Mouse (Mus musculus): Measurements from ENCODE around the gene Cdk2ap2. TPM values are rescaled to one million over a fixed set of nuclear protein-coding genes. Genes with fewer than 3 reads are reported as not detected.
A peak's percentile ranks its signal among the peaks of the same experiment; 100 is the strongest.
"Not testable (repeated sequence)": the region's sequence is repeated elsewhere in the genome, so short reads cannot be mapped to it uniquely, and the experiment has no call there.

Gene Cdk2ap2
- total RNA-seq, 2 experiments from 2014 or later: 28.9 to 37.6 TPM

DNA sequence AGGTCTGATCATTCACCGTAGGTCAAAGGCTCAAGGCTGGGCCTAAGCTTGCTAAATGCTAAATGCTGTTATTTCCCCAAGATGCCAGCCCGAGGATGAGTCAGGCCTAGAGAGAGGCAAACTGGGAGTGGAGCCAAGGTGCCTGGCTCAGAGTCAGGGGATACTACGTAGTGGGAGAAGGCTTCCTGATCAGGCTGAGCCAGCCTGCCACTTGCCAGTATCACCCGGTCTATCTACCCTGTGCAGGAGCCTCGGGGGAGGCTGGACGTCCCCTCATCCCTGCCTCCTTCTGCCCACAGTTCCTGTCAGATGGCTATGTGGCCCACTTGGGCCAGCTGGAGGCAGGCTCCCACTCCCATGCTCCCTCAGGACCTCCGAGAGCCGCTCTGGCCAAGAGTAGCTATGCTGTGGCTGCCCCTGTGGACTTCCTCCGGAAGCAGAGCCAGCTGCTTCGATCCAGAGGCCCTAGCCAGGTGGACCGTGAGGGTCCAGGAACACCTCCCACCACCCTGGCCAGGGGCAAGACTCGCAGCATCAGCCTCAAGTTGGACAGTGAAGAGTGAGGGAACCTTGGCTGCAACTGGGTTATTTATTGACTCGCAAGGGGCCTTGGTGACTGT is 16.3 kb downstream of the Cdk2ap2 start:
- peak in 1 of 2 experiments; percentile 75 for DNase-seq (ENCODE audit: extremely low spot score in 1 of 2, low spot score in 1 of 2)

DNA sequence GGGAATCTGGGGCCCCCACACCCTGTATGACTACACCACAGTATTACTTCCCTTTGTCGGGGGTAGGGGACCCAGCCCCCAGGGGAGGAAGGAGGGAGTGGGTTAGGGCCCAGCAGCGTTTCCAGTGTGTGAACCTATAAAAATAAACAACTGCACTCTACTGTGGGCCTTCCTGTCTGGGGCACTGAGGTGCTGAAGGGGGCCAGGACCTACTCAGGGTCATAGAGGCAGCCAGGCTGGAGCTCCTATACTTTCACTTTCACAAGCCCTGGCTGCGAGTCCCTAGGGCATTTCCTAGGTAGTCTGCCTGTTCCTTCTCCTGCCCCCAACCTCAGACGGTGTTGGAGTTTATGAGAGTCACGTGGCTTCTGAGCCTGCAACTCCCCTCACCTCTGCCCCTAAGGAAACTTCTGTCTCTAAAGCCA is 16.8 kb downstream of the Cdk2ap2 start:
- no peak for DNase-seq (ENCODE audit: extremely low spot score in 1 of 2, low spot score in 1 of 2)

DNA sequence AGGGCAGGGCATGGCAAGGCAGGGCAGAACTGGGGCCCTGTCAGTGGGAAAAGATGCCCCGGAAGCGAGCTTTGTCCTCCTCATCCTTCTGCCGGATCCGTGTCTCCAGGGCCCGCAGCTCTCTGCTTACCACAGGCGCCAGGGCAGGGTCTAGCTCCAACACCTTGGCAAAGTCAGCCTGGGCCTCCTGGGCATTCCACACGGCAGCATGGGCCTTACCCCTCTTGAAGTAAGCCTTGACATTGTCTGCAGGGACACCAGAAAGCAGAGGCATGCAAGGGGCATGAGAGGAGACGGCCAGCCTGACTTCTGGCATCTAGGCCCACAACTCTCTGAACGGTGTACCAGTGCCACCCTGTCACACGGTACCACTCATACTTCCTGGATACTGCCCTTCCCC is 17.6 kb downstream of the Cdk2ap2 start:
- DNase-seq (ENCODE audit: extremely low spot score in 1 of 2, low spot score in 1 of 2): no peak

DNA sequence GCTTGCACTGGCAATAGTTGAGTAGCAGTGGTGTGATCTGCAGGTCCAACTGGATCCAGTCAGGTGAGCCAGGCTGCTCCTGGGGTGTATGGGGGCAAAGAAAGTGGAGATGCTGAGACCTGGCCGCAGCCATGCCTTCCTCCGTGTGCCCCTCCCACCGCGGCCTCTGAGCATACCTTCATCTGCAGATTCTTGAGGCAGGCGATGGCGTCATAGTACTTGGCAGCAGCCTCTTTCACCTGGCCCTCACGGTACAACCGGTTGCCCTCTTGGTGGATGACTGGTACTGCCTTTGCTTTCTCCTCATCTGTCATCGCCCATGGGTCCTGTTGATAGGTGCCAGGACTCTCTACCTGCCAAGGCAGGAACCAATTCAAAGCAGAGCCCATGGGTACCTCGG is 18.2 kb downstream of the Cdk2ap2 start:
- DNase-seq (ENCODE audit: extremely low spot score in 1 of 2, low spot score in 1 of 2): no peak

DNA sequence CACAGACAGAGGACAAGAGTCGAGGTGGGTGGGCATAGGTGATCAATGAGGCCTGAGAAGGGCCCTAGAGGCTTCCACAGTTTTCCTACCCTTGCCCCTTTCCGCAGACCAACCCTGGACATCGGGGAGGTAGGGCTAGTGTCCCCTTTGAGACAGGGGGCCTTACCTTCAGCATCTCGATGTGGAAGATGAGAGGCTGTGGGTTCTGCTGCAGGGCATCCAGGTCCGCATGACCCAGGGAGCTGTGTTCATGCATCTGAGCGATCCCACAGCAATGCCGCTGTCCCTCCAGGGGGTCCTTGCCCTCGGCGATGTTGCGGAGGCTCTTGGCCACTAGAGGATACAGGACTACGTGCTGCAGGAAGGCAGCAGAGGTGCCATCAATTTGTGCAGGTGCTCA is 18.8 kb downstream of the Cdk2ap2 start:
- DNase-seq (ENCODE audit: extremely low spot score in 1 of 2, low spot score in 1 of 2): no peak

DNA sequence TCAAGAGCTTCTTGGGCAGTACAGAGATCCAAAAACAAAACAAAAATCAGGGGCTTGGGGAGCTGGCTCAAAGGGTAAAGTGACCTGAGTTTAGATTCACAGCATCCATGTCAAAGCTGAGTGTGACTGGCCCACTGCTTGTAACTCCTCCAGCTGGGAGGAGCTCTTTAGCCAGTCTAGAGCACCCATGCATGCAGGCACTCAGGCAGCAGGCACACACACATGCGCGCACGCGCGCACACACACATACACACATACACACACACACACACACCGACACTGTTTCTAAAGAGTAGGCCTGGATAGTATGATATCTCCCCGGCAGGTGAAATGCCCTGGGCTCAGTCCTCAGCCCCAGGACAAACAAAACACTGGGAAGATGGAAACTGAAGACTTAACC is 20.0 kb downstream of the Cdk2ap2 start:
- DNase-seq (ENCODE audit: extremely low spot score in 1 of 2, low spot score in 1 of 2): no peak

DNA sequence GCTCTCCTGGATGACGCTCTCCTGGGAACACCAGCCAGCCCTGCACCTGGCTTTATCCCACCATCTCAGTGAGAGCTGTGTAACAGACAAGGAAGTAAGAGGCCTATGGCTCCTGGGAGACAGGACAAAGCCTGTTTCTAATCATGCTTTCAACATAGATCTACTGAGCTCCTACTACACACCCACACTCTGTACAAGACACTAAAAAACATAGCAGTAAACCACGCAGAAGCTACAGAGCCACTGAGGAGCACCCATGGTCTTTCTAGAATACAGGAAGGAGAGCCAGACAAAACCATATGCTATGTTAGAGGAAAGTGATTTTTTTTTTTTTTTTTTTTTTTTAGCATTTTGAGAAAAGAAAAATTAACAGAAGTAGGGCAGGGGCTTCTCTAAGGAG is 21.4 kb downstream of the Cdk2ap2 start:
- DNase-seq (ENCODE audit: extremely low spot score in 1 of 2, low spot score in 1 of 2): no peak

DNA sequence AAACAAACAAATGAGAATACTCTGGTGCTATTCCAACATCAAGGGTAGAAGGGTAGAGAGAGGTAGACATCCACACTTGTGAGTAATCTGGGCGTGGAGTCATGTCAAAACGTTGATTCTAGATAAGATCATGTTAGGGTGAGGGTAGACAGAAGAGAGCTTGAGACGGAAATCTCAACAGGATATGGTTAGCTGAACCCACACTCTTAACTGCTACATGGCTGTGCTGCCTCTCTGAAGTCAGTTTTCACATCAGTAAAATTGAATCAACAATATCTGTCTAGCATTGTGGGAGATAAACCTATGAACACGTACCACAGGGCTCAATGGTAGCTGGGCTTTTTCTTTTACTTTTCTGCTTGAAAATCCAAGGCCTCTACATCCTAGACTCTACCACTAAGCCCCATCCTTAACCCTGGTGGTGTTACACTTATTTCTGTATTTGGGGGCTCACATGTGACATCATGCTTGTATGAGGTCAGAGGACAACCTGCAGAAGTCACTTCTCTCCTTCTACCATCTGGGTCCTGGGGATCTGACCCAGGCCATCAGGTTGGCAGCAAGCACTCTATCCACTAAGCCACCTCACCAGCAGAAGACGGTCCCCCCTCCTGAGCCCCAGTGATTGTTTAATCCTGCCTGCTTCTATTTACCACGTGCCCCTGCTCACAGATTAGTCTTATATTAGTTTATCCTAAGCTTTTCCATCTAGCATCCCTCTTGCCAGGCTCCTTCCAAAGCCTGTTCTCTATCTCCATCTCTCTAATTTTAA is 22.9 kb downstream of the Cdk2ap2 start:
- DNase-seq (ENCODE audit: extremely low spot score in 1 of 2, low spot score in 1 of 2): no peak

DNA sequence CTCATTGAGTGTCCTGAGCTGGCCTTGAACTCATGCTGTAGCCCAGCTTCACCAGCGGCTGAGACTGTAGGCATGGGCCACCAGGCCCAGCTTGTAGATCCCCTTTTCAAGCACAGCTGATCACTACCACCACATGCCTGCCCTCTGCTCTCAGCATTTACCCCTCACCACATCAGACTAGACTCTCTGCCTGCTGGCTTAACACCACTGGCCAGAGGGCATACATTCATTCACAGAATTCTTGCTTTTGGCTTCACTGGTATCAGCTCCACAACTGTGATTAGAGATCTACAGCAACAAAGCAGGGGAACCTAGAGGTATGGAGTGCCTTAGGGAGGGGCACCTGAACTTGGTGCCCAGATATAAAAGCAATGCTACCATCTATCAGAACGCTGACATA is 23.5 kb downstream of the Cdk2ap2 start:
- DNase-seq (ENCODE audit: extremely low spot score in 1 of 2, low spot score in 1 of 2): no peak

DNA sequence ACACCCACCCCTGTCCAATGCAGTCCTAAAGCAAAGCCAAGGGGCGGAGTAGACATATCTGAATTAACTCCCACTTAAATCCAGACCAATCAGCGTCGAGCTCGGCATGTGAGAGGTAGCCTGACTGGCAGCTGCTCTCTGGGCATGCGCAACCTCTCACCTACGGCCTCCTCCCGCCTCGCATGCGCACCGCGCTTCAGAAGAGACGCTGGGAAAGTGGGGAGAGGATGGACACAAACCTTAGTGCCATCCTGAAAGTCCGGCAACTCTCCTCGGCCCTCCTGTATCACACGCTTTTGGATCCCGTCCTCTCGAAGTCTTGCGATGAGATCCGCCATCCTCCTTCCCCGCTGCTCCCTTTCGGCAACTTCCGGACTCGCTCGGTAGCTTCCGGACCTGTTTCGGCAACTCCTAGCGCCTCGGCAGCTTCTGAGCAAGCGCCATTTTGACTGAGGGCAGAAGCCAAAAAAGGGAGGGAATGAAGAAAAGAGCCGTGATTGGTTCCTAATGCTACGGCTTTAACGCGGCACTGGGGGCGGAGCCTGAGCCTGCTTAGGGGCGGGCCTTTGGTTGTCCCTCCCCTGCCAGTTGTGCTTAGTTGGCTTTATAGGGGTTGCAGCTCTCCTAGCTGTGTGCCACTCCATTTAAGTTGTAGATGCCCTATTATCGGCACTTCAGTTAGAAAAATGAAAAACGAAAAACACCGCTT is 24.3 kb downstream of the Cdk2ap2 start:
- peak; percentile 96 to 98 for DNase-seq (ENCODE audit: extremely low spot score in 1 of 2, low spot score in 1 of 2)

DNA sequence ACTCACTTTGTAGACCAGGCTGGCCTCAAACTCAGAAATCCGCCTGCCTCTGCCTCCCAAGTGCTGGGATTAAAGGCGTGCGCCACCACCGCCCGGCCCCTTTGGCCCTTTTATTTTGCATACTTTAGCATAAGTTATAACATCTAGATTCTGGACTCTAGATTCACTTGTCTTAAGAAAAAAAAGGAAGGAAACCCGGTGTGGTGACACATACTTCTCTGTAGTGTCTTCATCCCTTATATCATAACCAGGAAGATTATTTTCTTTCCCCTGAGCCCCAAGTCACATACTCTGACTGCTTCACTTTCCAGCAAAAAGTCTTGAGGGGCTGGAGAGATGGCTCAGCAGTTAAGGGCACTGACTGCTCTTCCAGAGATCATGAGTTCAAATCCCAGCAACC is 24.9 kb downstream of the Cdk2ap2 start:
- not testable (repeated sequence) for DNase-seq (ENCODE audit: extremely low spot score in 1 of 2, low spot score in 1 of 2)

DNA sequence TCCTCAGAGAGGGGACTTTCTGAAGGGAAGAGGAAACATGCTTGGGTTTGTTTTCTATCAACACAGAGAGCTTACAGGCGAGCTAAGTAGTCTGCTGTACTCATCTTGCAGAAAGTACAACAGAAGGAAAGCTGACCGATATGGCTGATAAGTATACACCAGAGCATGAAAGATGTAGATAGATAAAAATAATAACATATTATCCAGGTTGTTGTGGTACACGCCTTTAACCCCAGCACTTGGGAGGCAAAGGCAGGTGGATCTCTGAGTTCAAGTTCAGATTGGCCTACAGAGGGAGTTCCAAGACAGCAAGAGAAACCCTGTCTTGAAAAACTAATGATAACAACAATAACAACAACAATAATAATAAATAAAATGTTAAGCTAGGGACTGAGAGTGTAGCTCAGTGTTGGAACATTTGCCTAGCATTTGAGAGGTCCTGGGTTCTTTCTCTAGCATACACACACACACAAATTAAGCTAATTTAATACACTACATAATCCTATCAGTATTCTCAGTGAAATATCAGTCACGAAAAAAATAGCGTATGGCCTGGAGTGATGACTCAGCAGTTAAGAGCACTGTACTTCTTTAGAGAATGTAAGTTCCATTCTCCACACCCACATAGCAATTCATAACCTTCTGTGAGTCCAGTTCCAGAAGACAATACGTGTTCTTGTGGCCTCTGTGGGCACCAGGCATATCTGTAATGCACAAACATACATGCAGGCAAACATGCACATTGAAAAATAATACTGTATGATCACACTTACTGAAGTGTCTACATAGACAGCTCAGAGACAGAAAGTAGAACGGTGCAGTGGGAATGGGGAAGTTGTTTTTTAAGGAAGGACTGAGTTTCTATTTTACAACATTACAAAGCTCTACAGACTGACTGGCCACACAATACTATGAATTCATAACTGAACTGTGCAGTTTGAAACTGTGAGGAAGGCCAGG is 25.7 kb downstream of the Cdk2ap2 start:
- no peak for DNase-seq (ENCODE audit: extremely low spot score in 1 of 2, low spot score in 1 of 2)

DNA sequence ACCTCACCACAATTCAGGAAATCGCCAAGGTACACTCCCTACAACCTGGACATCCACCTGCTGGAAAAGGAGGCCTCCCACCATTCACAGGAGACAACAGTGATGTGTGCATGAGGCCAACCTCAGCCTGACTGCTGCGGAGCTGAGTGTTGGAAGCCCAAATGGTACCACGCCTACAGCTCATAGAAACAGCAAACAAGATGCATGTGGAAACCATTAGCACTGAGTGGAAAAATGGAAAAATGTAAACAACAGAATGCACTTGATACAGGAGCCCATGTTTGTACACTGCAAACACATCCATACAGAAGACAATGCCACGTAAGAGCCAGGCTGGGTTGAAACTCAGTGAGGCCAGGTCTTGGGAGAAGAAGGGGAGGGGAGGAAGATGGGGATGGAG is 27.4 kb downstream of the Cdk2ap2 start:
- DNase-seq (ENCODE audit: extremely low spot score in 1 of 2, low spot score in 1 of 2): no peak

DNA sequence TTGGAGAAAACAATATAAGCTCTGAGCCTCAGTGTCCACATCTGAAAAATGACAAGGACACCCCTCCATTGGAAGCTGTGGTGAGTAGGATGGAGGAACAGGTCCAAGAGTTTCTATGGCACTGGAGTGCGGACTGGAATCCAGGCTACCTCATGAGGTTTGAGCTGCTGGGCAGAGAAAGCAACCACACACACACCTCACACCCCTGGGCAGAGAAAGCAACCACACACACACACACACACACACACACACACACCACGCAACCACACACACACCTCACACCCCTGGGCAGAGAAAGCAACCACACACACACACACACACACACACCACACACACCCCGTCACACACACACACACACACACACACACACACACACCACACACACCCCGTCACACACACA is 28.3 kb downstream of the Cdk2ap2 start:
- DNase-seq (ENCODE audit: extremely low spot score in 1 of 2, low spot score in 1 of 2): peak in 1 of 2 experiments; percentile 23

DNA sequence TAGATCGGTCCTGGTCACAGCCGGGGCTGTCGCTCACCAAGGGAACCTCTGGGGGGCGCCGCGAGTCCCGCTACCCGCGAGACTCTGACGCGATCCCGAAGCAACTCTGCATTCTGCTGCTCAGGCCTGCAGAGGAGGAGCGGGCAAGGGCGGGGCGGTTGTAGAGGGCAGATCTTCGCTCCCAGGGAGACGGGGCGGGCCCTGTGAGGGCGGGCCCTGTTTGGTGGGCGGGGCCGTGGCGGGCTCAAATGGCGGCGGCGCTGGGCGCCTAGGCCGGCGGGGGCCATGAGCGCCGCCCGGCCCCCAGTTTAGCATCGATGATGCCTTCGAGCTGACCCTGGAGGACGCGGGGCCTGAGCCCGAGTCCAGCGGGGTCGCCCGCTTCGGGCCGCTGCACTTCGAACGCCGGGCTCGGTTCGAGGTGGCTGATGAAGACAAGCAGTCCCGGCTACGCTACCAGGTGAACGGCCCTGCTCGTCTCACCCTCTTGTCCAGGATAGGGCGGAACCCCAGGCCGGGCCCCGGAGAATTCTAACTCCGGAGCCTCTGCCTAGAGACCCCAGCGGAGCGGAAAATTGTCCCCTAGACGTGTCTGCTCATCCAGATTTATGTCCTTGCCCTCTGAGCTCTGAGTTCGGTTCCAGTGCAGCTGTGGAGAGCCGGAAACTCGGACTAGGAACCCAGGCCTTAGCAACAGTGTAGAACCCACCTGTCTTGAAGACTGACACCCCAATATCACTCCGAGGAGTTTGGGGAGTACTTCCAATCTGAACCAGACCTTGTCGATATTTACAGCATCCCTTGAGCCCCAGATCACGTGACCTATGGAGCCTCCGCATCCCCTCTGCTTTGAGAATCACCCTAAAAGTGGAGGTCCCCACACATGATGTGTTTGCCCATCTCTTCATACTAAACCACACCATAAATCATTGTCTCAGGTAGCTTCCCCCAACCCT is 29.0 kb downstream of the Cdk2ap2 start, which contains the start of gene Aip:
Gene Aip (minus strand): TSS at position 118 of the 956 bp plus-strand sequence.
- peak; percentile 92 for DNase-seq (ENCODE audit: extremely low spot score in 1 of 2, low spot score in 1 of 2)

DNA sequence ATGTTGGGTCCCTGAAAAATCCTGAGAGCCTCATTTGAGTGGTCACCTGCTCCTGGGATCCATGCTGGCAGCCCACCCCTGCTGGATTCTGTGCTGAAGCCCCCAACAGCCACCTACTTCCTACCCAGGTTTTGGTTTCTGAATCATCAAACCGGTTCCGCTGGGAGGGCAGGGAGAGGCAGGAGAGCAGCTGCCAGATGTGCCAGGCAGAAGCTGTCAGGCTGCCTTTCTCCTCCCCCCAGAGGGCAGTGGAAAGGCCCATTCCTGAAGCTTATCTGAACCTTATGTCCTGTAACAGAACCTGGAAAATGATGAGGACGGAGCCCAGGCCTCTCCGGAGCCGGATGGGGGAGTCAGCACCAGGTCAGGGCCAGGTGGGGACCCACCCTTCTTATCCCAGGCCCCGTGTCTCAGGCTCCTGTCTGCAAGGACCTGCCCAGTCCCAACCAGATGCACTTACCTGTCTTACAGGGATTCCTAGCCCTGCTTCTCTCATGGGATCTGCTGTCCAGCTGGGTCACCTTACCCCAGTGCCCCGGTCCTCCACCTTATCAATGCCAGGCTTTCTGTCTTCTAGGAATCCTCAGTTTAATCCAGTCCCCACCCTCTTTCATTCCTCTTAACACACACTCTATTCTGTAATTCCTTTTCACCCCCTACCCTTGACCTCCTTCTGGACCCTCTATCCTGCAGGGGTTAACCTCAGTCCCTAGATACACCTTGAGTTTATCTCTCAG is 29.9 kb downstream of the Cdk2ap2 start:
- DNase-seq (ENCODE audit: extremely low spot score in 1 of 2, low spot score in 1 of 2): no peak

DNA sequence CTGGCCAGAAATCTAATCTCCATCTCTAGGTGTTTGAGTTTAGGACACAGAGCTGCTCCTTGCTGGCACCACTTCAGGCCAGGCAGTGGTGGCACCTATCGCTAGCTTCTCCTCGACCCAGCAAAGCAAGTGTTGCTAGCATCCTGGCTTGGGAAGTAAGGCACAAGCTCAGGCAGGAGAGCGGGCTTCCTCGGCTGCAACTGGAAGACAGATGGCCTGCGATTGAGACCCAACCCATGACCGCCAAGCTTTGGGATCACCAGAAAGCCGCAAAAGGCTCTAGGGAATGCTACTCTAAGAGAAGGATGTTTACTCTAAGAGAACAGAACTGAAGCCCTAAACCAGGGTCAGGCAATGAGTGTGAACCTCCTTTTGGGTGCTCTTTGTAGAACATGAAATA is 32.5 kb downstream of the Cdk2ap2 start:
- no peak for DNase-seq (ENCODE audit: extremely low spot score in 1 of 2, low spot score in 1 of 2)

DNA sequence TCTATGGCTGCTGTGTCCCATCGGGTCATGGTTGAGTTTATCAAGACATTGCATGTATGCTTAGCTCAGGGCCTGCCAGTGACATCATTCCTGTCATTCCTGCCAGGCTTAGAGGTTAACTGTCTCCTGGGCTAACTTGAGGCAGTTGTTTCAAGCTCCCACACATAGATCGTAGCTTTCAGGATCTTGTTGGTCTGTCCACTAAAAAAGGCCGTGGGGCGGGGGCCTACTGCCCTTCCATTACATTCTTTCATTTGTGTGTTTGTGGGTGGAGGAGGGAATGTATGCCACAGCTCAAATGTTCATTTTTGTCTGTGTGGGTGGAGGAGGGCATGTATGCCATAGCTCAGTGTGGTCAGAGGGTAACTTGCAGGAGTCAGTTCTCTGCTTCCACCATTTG is 33.1 kb downstream of the Cdk2ap2 start:
- no peak for DNase-seq (ENCODE audit: extremely low spot score in 1 of 2, low spot score in 1 of 2)

DNA sequence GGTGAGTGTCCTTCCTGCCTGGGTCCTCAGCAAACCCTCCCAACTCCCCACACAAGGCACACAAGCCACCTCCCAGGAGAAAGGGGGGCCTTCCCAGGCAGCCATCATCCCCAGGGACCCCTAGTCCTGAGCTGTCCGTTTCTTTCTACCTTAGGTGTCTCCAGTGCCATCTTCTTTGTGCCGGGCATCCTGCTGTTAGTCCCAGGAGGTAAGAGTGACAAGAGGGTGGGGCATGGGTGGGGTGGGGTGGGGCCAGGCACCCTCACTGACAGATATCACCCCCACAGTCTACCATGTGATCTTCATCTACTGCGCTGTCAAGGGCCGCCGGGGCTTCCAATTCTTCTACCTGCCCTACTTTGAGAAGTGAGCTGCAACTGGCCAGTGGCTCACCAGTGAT is 34.1 kb downstream of the Cdk2ap2 start:
- DNase-seq (ENCODE audit: extremely low spot score in 1 of 2, low spot score in 1 of 2): no peak
